Mouse (Mus musculus) T-helper 1 cell (primary cell): Measurements from ENCODE around the gene Wfdc12.

Experiments
- in situ Hi-C: fragments of 300-600 bp; cut with MboI, MseI; formaldehyde crosslinking; loops from one replicate; pipeline ENCODE4 v1.15.1; 2025; ENCODE audit warnings: high pct_unique_total_duplicates

The Wfdc12 gene

GRCm38 (mm10) chr2:164177831-164178230, 12.6 kb downstream of the Wfdc12 start:
- in situ Hi-C loops: no loop called here

GRCm38 (mm10) chr2:164175850-164176249, 14.6 kb downstream of the Wfdc12 start:
- in situ Hi-C loops: no loop called here

DNA sequence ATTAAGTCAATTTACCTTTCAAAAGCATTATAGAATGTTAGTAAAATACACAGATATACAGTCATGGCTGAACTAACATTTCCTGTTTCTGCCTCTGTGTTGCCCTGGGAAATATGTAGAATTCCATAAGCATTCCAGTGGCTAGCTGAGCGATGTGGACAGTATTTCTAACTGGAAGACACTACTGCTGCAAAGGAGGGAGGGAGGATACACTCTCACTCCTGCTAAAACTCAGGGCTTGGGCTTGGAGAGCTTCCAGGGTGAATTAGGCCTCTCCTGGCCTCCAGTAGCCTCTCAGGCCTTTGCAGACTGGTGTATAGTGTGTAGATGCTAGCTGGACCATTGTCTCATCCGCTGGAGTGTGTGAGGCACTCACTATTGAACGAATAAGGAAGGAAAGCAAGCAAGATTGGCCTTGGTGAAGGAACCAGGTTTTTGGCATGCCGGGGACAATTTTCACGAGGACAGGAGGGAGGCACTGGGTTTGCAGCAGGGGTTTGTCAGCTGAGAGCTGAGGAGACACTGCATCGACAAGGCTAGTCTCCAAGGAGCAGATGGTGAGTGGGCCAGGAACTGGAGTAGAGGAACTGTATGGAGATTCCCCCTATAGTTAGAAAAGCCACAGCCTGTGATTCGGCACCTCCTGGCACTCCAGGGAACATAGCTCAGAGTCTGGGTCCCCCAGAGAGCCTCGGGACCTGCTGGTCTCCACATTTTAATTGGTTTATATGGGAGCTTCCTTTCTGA, 15.6 kb downstream of the Wfdc12 start:
- in situ Hi-C loops: no loop called here

- in situ Hi-C loops: no loop called here
Measured at GRCm38 (mm10) chr2:164173394-164173793, 17.0 kb downstream of the Wfdc12 start.

DNA sequence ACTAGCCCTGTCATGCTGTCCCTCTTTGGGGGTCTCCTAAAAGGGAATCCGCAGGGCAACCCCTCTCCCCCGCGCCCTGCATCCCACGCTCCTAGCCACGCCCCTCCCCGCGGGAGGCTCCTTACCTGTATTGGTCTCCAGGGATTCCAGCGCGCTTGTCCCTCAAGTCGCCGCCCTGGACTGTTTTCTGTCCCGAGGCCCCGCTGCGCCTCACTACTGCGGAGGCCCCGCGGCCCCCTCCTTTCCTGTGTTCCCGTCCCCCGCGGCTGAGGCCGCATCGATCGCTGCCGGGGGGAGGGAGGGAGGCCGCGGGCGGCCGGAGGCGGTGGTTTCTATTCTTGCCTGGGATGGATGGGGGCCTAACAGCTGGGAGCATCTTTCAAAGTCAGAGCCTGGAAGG, 19.5 kb downstream of the Wfdc12 start, which contains the start of gene Kcns1:
TSS of gene Kcns1 (minus strand) at position 212 of the 400 bp plus-strand sequence.
- in situ Hi-C loops: no loop called here

DNA sequence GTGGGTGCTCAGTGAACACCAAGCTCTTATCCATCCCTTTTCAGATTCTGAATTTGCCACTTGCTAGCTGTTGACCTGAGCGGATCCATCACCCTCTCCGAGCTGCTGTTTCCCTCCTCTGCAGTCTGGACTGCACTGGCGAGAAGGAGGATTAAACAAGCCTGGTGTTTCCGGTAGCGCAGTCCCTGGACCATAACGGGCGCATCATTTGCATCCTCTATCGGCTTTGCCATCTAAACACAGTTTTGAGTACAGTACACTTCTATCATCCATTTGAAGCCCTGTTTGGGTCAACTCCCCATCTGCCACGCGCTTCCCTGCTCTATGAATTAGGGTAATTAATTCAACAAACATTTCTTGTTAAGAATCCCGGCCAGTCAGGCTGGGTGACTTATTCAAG, 20.1 kb downstream of the Wfdc12 start:
- in situ Hi-C loops: no loop called here

- in situ Hi-C loops: no loop called here
Measured at GRCm38 (mm10) chr2:164168571-164168946, 21.8 kb downstream of the Wfdc12 start.

DNA sequence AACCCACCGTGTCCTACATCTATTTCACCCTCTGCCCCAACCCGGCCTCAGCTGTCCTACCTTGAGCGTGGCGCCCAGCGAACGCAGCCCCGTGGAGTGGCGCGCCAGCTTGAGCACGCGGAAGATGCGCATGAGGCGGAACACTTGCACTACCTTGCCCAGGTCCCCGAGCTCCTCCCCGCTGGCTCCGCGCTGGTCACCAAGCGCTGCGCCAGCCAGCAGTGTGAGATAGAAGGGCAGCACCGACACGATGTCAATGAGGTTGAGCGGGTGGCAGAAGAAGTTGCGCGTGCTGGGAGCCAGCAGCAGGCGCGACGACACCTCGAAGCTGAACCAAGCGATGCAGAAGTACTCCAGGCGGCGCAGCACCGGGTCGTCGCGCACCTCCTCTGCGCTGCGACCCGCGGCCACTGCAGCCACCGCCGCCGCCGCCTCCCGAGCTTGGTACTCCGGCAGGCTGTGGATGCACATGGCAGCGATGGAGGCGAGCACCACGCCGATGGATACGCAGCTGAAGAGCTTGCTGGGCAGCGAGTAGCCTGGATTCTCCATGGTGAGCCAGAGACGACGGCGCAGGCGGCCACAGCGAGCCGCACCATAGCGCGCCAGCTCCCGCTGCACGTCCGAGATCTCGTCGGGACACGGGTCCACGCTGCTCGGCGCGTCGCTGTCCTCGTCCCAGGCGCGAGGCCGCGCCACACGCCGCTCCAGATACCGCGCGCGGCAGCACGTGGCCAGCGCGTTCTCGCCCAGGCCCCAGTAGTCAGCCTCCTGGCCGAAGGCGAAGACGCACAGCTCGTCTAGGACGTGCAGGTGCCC, 22.4 kb downstream of the Wfdc12 start:
- in situ Hi-C loops: no loop called here

DNA sequence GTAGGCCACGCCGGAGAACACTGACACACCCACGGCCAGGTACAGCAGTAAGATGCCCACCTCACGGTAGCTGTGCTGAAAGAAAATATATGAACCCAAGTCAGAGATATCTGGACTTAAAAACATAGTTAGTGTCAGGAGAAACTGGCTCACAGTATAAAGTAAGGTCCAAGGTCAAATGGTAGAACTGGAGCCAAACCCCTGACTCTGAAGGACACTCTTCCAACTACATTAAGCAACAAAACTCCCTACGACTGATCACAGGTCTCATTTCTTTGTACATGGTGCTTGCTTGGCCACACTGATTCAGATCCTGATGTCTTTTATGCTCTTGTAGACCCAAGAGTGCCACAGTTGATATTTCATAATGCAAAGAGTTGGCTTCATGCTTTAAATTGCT, 25.5 kb downstream of the Wfdc12 start:
- in situ Hi-C loops: no loop called here

DNA sequence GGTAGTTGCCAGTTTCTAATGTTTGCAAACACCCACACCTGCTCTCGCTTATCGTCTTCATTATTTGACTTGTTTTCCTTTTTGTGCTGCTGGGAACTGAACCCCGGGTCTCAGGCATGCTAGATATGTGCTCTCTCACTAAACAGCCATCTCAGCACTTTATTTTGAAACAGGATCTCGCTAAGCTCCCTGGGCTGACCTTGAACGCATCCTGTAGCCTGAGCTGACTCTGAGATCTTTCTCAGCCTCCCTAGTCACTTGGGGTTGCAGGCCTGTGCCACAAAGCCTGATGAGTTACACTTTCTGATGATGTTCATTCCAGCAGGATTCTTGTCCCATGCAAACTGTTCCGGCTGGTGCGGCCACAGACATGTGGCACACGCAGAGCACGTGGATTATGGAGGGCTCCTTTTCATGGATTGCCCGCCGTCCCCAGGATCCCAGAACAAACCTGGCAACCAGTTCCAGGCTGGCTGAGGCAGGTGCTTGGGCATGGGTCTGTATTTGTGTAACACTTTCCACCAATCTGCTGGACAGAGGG, 28.8 kb downstream of the Wfdc12 start:
- in situ Hi-C loops: no loop called here

- in situ Hi-C loops: no loop called here
Measured at GRCm38 (mm10) chr2:164158838-164159237, 31.6 kb downstream of the Wfdc12 start.

- in situ Hi-C loops: no loop called here
Measured at GRCm38 (mm10) chr2:164156158-164156557, 34.2 kb downstream of the Wfdc12 start.

DNA sequence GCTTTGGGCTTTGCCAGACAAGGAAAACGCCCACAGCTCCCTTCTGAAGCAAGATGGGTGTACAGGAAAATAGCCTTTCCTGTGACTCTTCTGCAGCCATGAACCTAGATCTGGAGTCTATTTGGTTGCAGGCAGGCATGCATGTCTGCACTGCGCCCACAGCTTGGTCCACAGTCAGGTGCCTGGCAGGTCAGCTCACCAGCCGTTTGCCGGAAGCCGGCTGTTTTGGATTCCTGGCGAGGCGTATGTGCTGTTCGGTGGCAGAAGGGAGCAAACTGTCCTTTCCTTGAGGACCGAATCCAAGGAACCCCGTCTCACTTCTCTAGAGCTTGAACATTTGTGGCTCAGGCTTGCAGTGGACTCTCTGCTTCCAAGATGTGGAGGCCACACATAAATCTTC, 36.4 kb downstream of the Wfdc12 start:
- in situ Hi-C loops: no loop called here

GRCm38 (mm10) chr2:164152341-164152740, 38.1 kb downstream of the Wfdc12 start:
- in situ Hi-C loops: no loop called here

DNA sequence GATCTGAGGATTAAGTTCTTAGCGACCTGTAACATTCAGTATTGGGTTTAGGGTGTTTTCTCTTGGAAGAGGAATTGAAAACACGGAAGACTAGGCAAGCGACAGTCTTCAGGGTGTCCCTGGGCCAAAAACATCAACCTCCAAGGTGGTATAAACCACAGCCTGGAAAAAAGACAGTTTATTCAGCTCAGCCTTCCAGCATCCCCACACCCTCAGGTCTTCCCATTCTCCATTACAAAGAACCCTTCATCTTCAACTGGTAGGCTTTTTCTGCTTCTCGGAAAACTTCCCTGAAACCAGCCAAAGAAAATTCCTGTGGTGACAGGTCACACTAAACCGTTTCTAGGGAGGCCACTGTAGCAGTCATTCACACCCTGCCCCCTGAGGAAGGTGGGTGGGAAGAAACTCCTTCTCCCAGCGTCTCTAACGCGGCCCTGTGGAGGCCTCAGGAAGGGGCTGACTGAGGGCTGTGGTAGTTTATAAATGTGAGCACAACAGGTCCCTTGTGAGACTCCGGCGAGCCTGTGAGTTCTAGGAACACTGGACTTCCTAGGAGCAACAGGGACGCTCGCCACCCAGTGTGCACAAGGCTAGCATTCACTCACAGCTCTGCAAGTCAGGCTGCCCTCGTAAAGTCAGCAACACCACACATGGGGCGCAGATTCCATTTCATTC, 40.2 kb downstream of the Wfdc12 start:
- in situ Hi-C loops: no loop called here

GRCm38 (mm10) chr2:164146556-164146955, 43.9 kb downstream of the Wfdc12 start:
- in situ Hi-C loops: no loop called here

DNA sequence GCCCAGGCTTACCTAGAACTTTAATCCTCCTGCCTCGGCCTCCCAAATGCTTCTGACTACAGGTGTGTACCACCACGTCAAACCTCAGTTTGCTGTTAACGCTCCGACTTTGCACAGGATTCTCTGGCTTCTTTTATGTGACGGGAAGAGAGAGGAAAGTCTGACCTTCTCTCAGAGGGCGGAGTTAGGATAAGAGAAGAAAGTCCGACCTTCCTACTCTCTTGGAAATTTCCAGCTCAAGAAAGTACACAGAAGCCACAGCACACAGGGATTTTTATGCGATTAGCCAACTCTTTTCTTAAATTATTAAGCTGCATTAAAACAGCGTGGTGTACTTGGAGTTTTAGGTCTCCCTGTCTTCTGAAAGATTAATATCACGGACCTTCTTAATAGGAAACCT, 45.9 kb downstream of the Wfdc12 start:
- in situ Hi-C loops: no loop called here

DNA sequence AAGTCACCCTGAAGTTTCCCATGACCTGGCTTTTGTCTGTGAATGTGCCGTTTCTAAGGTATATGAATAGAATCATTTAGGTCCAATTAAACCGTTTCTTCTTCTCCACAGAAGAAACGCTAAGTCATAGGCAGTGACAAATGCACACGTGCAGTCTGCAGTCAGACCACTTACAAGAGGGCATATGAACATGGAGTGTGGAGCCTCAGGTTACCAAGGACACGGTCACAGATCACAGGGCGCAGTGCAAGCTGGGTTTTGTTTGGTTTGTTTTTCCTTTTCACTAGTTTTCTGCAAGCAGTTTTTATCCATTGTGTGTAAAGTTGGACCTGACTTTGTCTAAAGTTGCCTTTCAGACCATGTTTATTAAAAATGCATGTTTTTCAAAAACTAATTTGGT, 46.4 kb downstream of the Wfdc12 start:
- in situ Hi-C loops: no loop called here

GRCm38 (mm10) chr2:164142021-164142420, 48.4 kb downstream of the Wfdc12 start:
- in situ Hi-C loops: no loop called here
